Mouse (Mus musculus): ENCODE data around the gene Polrmt. TPM values are rescaled to one million over a fixed set of nuclear protein-coding genes. Genes with fewer than 3 reads are reported as not detected.

Polrmt gene
- polyA plus RNA-seq, 1 experiment from 2014 or later = 63.8 TPM

DNA sequence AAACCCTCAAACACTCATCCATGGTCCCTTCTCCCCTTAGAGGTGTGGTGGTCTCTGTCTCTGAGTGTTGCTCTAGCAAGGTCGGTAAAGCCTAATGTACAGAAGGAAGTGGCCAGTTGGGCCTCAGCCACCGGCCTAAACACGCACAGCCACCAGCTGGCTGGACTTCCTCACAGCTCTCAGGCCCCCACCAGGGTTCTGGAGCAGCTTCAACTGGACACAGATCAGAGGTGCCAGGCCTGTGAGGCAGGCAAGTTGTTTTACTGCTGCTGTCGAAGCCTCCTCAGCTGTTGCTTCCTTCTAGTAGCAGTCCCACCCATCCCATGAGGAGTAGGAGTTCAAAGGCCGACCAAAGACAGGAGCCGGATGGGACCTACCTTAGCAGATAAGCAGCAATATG is 48.5 kb downstream of the Polrmt start:
- H3K27ac ChIP-seq (ENCODE audit: low read length) = no peak overlapping the region
- no peak overlapping the region for H3K4me3 ChIP-seq (ENCODE audit: low read length)
- 67% methylated on average over 6 of the region's 6 CpGs for WGBS
- no peak overlapping the region for H3K4me2 ChIP-seq (replicated peaks; ENCODE audit: low read depth, low read length)
- no peak for ATAC-seq (ENCODE audit: low FRiP score, low TSS enrichment)
- H3K36me3 ChIP-seq (ENCODE audit: insufficient read depth, low read length) = no peaks in the 10 kb centered on the region
- no peak overlapping the region for H3K9ac ChIP-seq (replicated peaks; ENCODE audit: low read length)
- H3K4me1 ChIP-seq (ENCODE audit: insufficient read depth, low read length) = peaks cover 25% of the 10 kb centered on the region
- H3K27me3 ChIP-seq (ENCODE audit: insufficient read depth, low read length) = no peaks in the 10 kb centered on the region
- no peaks in the 10 kb centered on the region for H3K9me3 ChIP-seq (ENCODE audit: low read length)

- peak overlapping the region; percentile 84 for H3K27ac ChIP-seq (ENCODE audit: low read length)
- no peak overlapping the region for H3K4me2 ChIP-seq (replicated peaks; ENCODE audit: low read depth, low read length)
- peak; percentile 28; the same call in 1 of the 2 replicates for ATAC-seq (ENCODE audit: low FRiP score, low TSS enrichment)
- peaks cover 6% of the 10 kb centered on the region; the same call in 1 of the 2 replicates for H3K9me3 ChIP-seq (ENCODE audit: low read length)
- peaks cover 19% of the 10 kb centered on the region for H3K4me1 ChIP-seq (ENCODE audit: insufficient read depth, low read length)
- H3K27me3 ChIP-seq (ENCODE audit: insufficient read depth, low read length) = no peaks in the 10 kb centered on the region
- WGBS = 49% methylated on average over 9 of the region's 9 CpGs
- H3K4me3 ChIP-seq (ENCODE audit: low read length) = no peak overlapping the region
- H3K36me3 ChIP-seq (ENCODE audit: insufficient read depth, low read length) = no peaks in the 10 kb centered on the region
- peak overlapping the region; percentile 29; the same call in 1 of the 2 replicates for H3K9ac ChIP-seq (replicated peaks; ENCODE audit: low read length)
Observed at GRCm38 (mm10) chr10:79696129-79696651, 50.2 kb downstream of the Polrmt start.

DNA sequence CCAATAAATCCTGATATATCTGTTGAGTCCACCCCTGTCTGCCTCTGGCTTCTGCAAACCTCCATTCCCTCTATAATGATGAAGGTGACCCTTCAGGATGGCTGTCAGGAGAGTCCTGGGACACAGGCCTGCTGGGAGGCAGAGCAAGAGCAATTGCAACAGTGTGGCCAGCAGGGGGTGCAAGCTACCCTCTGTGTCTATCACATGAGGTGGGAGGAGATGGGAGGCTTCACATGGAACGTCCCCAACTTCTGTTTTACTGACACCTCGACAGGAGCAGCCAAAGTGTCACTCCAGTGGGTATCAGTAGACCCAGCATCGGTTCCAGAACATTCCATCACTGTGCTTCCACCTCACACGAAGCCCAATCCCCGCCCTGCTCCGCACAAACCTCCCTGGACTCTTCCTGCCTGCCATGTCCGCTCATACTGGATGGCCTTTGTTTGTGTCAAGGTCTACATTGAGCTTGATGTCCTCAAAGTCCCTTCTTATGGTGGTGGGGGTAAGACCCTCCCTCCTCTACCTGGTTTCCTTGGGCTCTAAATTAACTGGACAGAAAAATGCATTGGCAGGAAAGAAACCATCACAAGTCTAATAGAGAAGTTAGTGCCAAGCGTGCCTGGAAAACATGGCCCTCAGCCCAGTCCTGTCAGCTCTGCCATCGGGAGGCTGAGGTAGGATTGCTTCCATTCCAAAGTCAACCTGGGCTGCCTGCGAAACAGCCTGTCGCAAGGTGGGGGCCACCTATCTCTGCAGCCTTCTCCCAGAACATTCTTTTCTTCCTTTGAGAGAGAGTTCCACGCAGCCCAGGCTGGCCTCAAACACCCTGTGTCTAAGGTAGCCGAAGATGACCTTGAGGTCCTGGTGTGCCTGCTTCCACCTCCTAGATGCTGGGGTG is 50.9 kb downstream of the Polrmt start:
- WGBS = 64% methylated on average over 13 of the region's 13 CpGs
- Histone ChIP-seq H3K27me3 (ENCODE audit: insufficient read depth, low read length) (no peaks in the 10 kb centered on the region), H3K4me3 (ENCODE audit: low read length) (no peak overlapping the region), H3K4me2 (replicated peaks; ENCODE audit: low read depth, low read length) (no peak overlapping the region), H3K36me3 (ENCODE audit: insufficient read depth, low read length) (no peaks in the 10 kb centered on the region), H3K9me3 (ENCODE audit: low read length) (peaks cover 6% of the 10 kb centered on the region; the same call in 1 of the 2 replicates), H3K4me1 (ENCODE audit: insufficient read depth, low read length) (peaks cover 12% of the 10 kb centered on the region; the same call in 1 of the 2 replicates), H3K27ac (ENCODE audit: low read length) (peak overlapping the region; percentile 84), H3K9ac (replicated peaks; ENCODE audit: low read length) (no peak overlapping the region)
- ATAC-seq (ENCODE audit: low FRiP score, low TSS enrichment) = peak; percentile 59; the same call in 1 of the 2 replicates

DNA sequence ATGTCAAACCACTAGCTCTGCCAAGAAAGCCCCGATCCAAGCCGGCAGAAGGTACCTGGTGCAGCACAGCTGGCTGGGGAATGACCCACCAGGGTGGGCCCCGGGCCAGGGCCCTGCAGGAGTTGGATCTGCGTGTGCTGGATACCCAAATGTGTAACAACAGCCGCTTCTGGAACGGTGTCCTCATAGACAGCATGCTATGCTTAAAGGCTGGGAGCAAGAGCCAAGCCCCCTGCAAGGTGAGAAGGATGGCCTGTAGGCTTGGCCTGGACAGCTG is 52.1 kb downstream of the Polrmt start:
- H3K9me3 ChIP-seq (ENCODE audit: low read length) = peaks cover 6% of the 10 kb centered on the region; the same call in 1 of the 2 replicates
- 85% methylated on average over 6 of the region's 6 CpGs for WGBS
- H3K4me2 ChIP-seq (replicated peaks; ENCODE audit: low read depth, low read length) = no peak overlapping the region
- no peak for ATAC-seq (ENCODE audit: low FRiP score, low TSS enrichment)
- H3K27me3 ChIP-seq (ENCODE audit: insufficient read depth, low read length) = no peaks in the 10 kb centered on the region
- H3K36me3 ChIP-seq (ENCODE audit: insufficient read depth, low read length) = peaks cover 1% of the 10 kb centered on the region
- no peak overlapping the region for H3K9ac ChIP-seq (replicated peaks; ENCODE audit: low read length)
- H3K27ac ChIP-seq (ENCODE audit: low read length) = no peak overlapping the region
- no peak overlapping the region for H3K4me3 ChIP-seq (ENCODE audit: low read length)
- peaks cover 12% of the 10 kb centered on the region; the same call in 1 of the 2 replicates for H3K4me1 ChIP-seq (ENCODE audit: insufficient read depth, low read length)

DNA sequence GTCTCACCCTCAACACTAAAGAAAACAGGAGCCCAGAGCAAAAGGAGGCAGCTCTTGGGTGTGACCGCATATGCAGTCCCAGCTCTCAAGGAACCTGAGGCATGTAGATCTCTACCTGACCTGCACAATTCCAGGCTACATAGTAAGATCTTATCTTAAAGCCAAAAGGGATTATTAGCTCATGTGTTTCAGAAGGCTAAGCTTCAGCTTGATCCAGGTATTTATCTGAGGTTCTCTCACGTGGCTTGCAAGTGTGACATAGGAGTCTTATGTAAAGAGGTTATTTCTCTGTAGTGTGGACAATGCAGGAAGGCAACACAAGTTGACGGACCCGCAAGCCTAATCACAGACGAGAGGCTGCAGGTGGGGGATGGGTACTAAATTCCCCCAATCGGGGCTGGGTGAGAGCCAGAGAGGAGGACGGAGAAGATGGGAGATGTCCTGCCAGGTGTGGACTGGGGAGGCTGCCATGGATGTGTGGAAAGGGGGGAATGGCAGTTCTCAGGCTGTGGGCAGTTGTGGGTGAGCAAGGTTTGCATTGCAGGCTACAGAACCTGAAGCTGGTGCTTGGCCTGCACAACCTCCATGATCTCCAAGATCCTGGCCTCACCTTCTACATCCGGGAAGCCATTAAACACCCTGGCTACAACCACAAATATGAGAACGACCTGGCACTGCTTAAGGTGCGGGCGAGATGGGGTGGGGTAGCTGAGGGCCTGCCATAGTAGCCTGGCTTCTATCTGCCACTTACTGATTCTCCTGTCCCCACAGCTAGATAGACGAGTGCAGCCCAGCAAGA is 52.6 kb downstream of the Polrmt start:
- no peak for ATAC-seq (ENCODE audit: low FRiP score, low TSS enrichment)
- 73% methylated on average over 12 of the region's 12 CpGs for WGBS
- H3K9ac ChIP-seq (replicated peaks; ENCODE audit: low read length) = no peak overlapping the region
- H3K36me3 ChIP-seq (ENCODE audit: insufficient read depth, low read length) = peaks cover 7% of the 10 kb centered on the region
- H3K27me3 ChIP-seq (ENCODE audit: insufficient read depth, low read length) = no peaks in the 10 kb centered on the region
- no peak overlapping the region for H3K4me3 ChIP-seq (ENCODE audit: low read length)
- no peak overlapping the region for H3K27ac ChIP-seq (ENCODE audit: low read length)
- H3K9me3 ChIP-seq (ENCODE audit: low read length) = peaks cover 6% of the 10 kb centered on the region; the same call in 1 of the 2 replicates
- no peak overlapping the region for H3K4me2 ChIP-seq (replicated peaks; ENCODE audit: low read depth, low read length)
- H3K4me1 ChIP-seq (ENCODE audit: insufficient read depth, low read length) = peaks cover 12% of the 10 kb centered on the region; the same call in 1 of the 2 replicates

- Histone ChIP-seq H3K9me3 (ENCODE audit: low read length) (peaks cover 6% of the 10 kb centered on the region; the same call in 1 of the 2 replicates), H3K4me3 (ENCODE audit: low read length) (no peak overlapping the region), H3K36me3 (ENCODE audit: insufficient read depth, low read length) (peaks cover 23% of the 10 kb centered on the region), H3K4me2 (replicated peaks; ENCODE audit: low read depth, low read length) (no peak overlapping the region), H3K9ac (replicated peaks; ENCODE audit: low read length) (no peak overlapping the region), H3K27ac (ENCODE audit: low read length) (no peak overlapping the region), H3K27me3 (ENCODE audit: insufficient read depth, low read length) (no peaks in the 10 kb centered on the region), H3K4me1 (ENCODE audit: insufficient read depth, low read length) (peaks cover 12% of the 10 kb centered on the region; the same call in 1 of the 2 replicates)
- ATAC-seq (ENCODE audit: low FRiP score, low TSS enrichment) = no peak
- WGBS = 95% methylated on average over 2 of the region's 2 CpGs
Observed at GRCm38 (mm10) chr10:79691986-79692548, 54.3 kb downstream of the Polrmt start.

- Histone ChIP-seq H3K9ac (replicated peaks; ENCODE audit: low read length) (no peak overlapping the region), H3K9me3 (ENCODE audit: low read length) (peaks cover 6% of the 10 kb centered on the region; the same call in 1 of the 2 replicates), H3K36me3 (ENCODE audit: insufficient read depth, low read length) (peaks cover 52% of the 10 kb centered on the region), H3K4me1 (ENCODE audit: insufficient read depth, low read length) (peaks cover 2% of the 10 kb centered on the region), H3K4me3 (ENCODE audit: low read length) (no peak overlapping the region), H3K27me3 (ENCODE audit: insufficient read depth, low read length) (no peaks in the 10 kb centered on the region), H3K27ac (ENCODE audit: low read length) (no peak overlapping the region), H3K4me2 (replicated peaks; ENCODE audit: low read depth, low read length) (no peak overlapping the region)
- 88% methylated on average over 3 of the region's 3 CpGs for WGBS
- no peak for ATAC-seq (ENCODE audit: low FRiP score, low TSS enrichment)
Observed at GRCm38 (mm10) chr10:79689178-79689577, 57.2 kb downstream of the Polrmt start.

- Histone ChIP-seq H3K27me3 (ENCODE audit: insufficient read depth, low read length) (no peaks in the 10 kb centered on the region), H3K36me3 (ENCODE audit: insufficient read depth, low read length) (peaks cover 53% of the 10 kb centered on the region), H3K4me1 (ENCODE audit: insufficient read depth, low read length) (peaks cover 6% of the 10 kb centered on the region), H3K9me3 (ENCODE audit: low read length) (peaks cover 6% of the 10 kb centered on the region; the same call in 1 of the 2 replicates), H3K4me2 (replicated peaks; ENCODE audit: low read depth, low read length) (no peak within 1 kb of the TSS), H3K4me3 (ENCODE audit: low read length) (no peak within 1 kb of the TSS), H3K27ac (ENCODE audit: low read length) (no peak within 1 kb of the TSS), H3K9ac (replicated peaks; ENCODE audit: low read length) (no peak within 1 kb of the TSS)
- 78% methylated on average over 4 of the region's 4 CpGs for WGBS
- ATAC-seq (ENCODE audit: low FRiP score, low TSS enrichment) = no peak
Observed at GRCm38 (mm10) chr10:79688720-79689119, 57.7 kb downstream of the Polrmt start, which contains the start of gene Gzmm. Gene Gzmm, plus strand, starts transcription at chr10:79689020.

- no peak overlapping the region for H3K4me2 ChIP-seq (replicated peaks; ENCODE audit: low read depth, low read length)
Observed at GRCm38 (mm10) chr10:79687513-79687912, 58.9 kb downstream of the Polrmt start.

More at GRCm38 (mm10) chr10:79687513-79687912, 58.9 kb downstream of the Polrmt start:
- ATAC-seq (ENCODE audit: low FRiP score, low TSS enrichment) = no peak
- H3K4me3 ChIP-seq (ENCODE audit: low read length) = no peak overlapping the region
- 97% methylated on average over 6 of the region's 6 CpGs for WGBS
- peaks cover 6% of the 10 kb centered on the region; the same call in 1 of the 2 replicates for H3K9me3 ChIP-seq (ENCODE audit: low read length)
- no peaks in the 10 kb centered on the region for H3K27me3 ChIP-seq (ENCODE audit: insufficient read depth, low read length)
- H3K9ac ChIP-seq (replicated peaks; ENCODE audit: low read length) = no peak overlapping the region
- H3K36me3 ChIP-seq (ENCODE audit: insufficient read depth, low read length) = peaks cover 53% of the 10 kb centered on the region
- no peak overlapping the region for H3K27ac ChIP-seq (ENCODE audit: low read length)
- H3K4me1 ChIP-seq (ENCODE audit: insufficient read depth, low read length) = peaks cover 16% of the 10 kb centered on the region

Data from kidney, embryonic 16.5 days (tissue).